Mouse (Mus musculus): ENCODE measurements around the gene Ide. TPM values are rescaled to one million over a fixed set of nuclear protein-coding genes. Genes with fewer than 3 reads are reported as not detected.
A peak's percentile ranks its signal among the peaks of the same experiment; 100 is the strongest.

Gene Ide
- polyA plus RNA-seq (2012; ENCODE audit: insufficient read depth, low replicate concordance): 4.4 TPM in 1 of 2 replicates, not detected in the other

- Histone ChIP-seq H3K4me1 (peaks cover 60% of the 10 kb centered on the region), H3K36me3 (replicated peaks; ENCODE audit: low read length) (peaks cover 5% of the 10 kb centered on the region), H3K27me3 (replicated peaks) (no peaks in the 10 kb centered on the region), H3K4me3 (replicated peaks) (no peak within 1 kb of the TSS), H3K9me3 (no peaks in the 10 kb centered on the region)
- TF ChIP-seq FLI1 (IDR thresholded peaks at IDR 0.05; ENCODE audit: low read length): no peak
- TF ChIP-seq GATA1 (IDR thresholded peaks at IDR 0.05; ENCODE audit: borderline replicate concordance, low read length): no peak
Observed at GRCm38 (mm10) chr19:37337752-37338151, at the start of gene Ide. Ide (minus strand) TSS chr19:37337852.

GRCm38 (mm10) chr19:37386126-37386525 is 48.5 kb upstream of the Ide start:
- no peak overlapping the region for H3K4me3 ChIP-seq (replicated peaks)
- H3K36me3 ChIP-seq (replicated peaks; ENCODE audit: low read length): peaks cover 73% of the 10 kb centered on the region
- no peak for TF ChIP-seq GATA1 (IDR thresholded peaks at IDR 0.05; ENCODE audit: borderline replicate concordance, low read length)
- TF ChIP-seq FLI1 (IDR thresholded peaks at IDR 0.05; ENCODE audit: low read length): no peak
- peaks cover 18% of the 10 kb centered on the region for H3K4me1 ChIP-seq
- no peaks in the 10 kb centered on the region for H3K9me3 ChIP-seq
- H3K27me3 ChIP-seq (replicated peaks): no peaks in the 10 kb centered on the region

GRCm38 (mm10) chr19:37378816-37379215 is 41.2 kb upstream of the Ide start:
- peaks cover 12% of the 10 kb centered on the region for H3K36me3 ChIP-seq (replicated peaks; ENCODE audit: low read length)
- TF ChIP-seq FLI1 (IDR thresholded peaks at IDR 0.05; ENCODE audit: low read length): no peak
- no peak for TF ChIP-seq GATA1 (IDR thresholded peaks at IDR 0.05; ENCODE audit: borderline replicate concordance, low read length)
- H3K27me3 ChIP-seq (replicated peaks): no peaks in the 10 kb centered on the region
- H3K9me3 ChIP-seq: no peaks in the 10 kb centered on the region
- H3K4me3 ChIP-seq (replicated peaks): peak overlapping the region; percentile 80
- H3K4me1 ChIP-seq: peaks cover 54% of the 10 kb centered on the region

- Histone ChIP-seq H3K9me3 (no peaks in the 10 kb centered on the region), H3K27me3 (replicated peaks) (no peaks in the 10 kb centered on the region), H3K4me3 (replicated peaks) (peak overlapping the region; percentile 96), H3K4me1 (peaks cover 54% of the 10 kb centered on the region), H3K36me3 (replicated peaks; ENCODE audit: low read length) (peaks cover 1% of the 10 kb centered on the region)
- TF ChIP-seq GATA1 (IDR thresholded peaks at IDR 0.05; ENCODE audit: borderline replicate concordance, low read length): no peak
- no peak for TF ChIP-seq FLI1 (IDR thresholded peaks at IDR 0.05; ENCODE audit: low read length)
Observed at GRCm38 (mm10) chr19:37377404-37377990, 39.8 kb upstream of the Ide start.

- no peak for TF ChIP-seq FLI1 (IDR thresholded peaks at IDR 0.05; ENCODE audit: low read length)
- Histone ChIP-seq H3K9me3 (no peaks in the 10 kb centered on the region), H3K36me3 (replicated peaks; ENCODE audit: low read length) (no peaks in the 10 kb centered on the region), H3K4me1 (peaks cover 56% of the 10 kb centered on the region), H3K27me3 (replicated peaks) (no peaks in the 10 kb centered on the region), H3K4me3 (replicated peaks) (peak overlapping the region; percentile 96)
Observed at GRCm38 (mm10) chr19:37376841-37377240, 39.2 kb upstream of the Ide start.

GRCm38 (mm10) chr19:37375755-37376615 is 38.3 kb upstream of the Ide start, which contains the start of gene Kif11:
Kif11 (plus strand) TSS chr19:37376403.
- no peaks in the 10 kb centered on the region for H3K9me3 ChIP-seq
- peaks cover 52% of the 10 kb centered on the region for H3K4me1 ChIP-seq
- H3K4me3 ChIP-seq (replicated peaks): peak within 1 kb of the TSS; percentile 96
- TF ChIP-seq GATA1 (IDR thresholded peaks at IDR 0.05; ENCODE audit: borderline replicate concordance, low read length) (no peak), FLI1 (IDR thresholded peaks at IDR 0.05; ENCODE audit: low read length) (no peak)
- H3K36me3 ChIP-seq (replicated peaks; ENCODE audit: low read length): no peaks in the 10 kb centered on the region
- no peaks in the 10 kb centered on the region for H3K27me3 ChIP-seq (replicated peaks)

GRCm38 (mm10) chr19:37374941-37375754 is 37.5 kb upstream of the Ide start:
- Histone ChIP-seq H3K27me3 (replicated peaks) (no peaks in the 10 kb centered on the region), H3K4me3 (replicated peaks) (peak overlapping the region; percentile 96), H3K4me1 (peaks cover 47% of the 10 kb centered on the region), H3K36me3 (replicated peaks; ENCODE audit: low read length) (no peaks in the 10 kb centered on the region), H3K9me3 (no peaks in the 10 kb centered on the region)
- TF ChIP-seq GATA1 (IDR thresholded peaks at IDR 0.05; ENCODE audit: borderline replicate concordance, low read length): no peak
- TF ChIP-seq FLI1 (IDR thresholded peaks at IDR 0.05; ENCODE audit: low read length): no peak

- Histone ChIP-seq H3K4me1 (peaks cover 38% of the 10 kb centered on the region), H3K9me3 (no peaks in the 10 kb centered on the region), H3K36me3 (replicated peaks; ENCODE audit: low read length) (no peaks in the 10 kb centered on the region), H3K27me3 (replicated peaks) (no peaks in the 10 kb centered on the region), H3K4me3 (replicated peaks) (peak overlapping the region; percentile 62)
- TF ChIP-seq GATA1 (IDR thresholded peaks at IDR 0.05; ENCODE audit: borderline replicate concordance, low read length) (no peak), FLI1 (IDR thresholded peaks at IDR 0.05; ENCODE audit: low read length) (no peak)
Observed at GRCm38 (mm10) chr19:37370356-37370755, 32.7 kb upstream of the Ide start.

GRCm38 (mm10) chr19:37369921-37370320 is 32.3 kb upstream of the Ide start:
- no peak for TF ChIP-seq FLI1 (IDR thresholded peaks at IDR 0.05; ENCODE audit: low read length)
- peaks cover 33% of the 10 kb centered on the region for H3K4me1 ChIP-seq
- H3K9me3 ChIP-seq: no peaks in the 10 kb centered on the region
- no peaks in the 10 kb centered on the region for H3K27me3 ChIP-seq (replicated peaks)
- no peak overlapping the region for H3K4me3 ChIP-seq (replicated peaks)
- no peaks in the 10 kb centered on the region for H3K36me3 ChIP-seq (replicated peaks; ENCODE audit: low read length)
